Mouse (Mus musculus): ENCODE measurements around the gene Dync2h1.
"Not testable (repeated sequence)": the region's sequence is repeated elsewhere in the genome, so short reads cannot be mapped to it uniquely, and the experiment has no call there.

Gene Dync2h1

DNA sequence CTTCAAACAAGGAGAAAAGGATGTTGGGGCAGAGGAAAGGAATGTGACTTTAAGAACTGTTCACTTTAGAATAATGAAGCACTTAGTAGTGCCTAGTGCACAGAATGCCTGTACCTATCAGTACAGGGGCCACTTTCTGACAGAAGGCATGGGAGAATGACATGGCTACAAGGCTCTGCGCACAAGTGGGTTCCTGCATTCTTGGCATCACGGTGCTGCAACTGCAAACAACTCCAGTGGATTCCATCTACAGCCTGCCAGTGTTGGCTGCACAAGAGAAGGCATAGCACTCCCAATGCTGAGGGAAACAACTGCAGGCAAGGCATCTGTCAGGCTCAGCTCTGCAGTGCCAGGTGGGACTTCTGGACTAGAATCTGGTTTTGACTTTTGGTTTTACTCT is 151.7 kb downstream of the Dync2h1 start:
- in situ Hi-C loops (cut with MboI, MseI): no loop called here

DNA sequence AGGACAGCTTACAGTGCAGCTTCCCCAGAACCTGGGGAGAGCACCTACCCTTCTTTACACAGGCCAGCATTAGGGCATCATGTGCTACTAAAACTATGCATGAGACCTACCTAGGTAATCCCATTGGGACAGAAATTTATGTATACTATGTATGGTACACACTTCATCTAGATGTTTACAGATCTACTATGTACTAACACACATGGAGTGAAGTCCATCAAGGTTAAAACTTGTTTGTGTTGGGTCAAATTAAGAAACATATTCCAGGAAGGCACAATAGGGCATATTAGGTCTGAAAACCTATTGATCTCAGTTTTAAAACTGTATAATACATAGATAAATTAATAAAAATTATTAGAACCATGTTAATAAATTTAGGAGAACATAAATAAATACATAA is 168.6 kb downstream of the Dync2h1 start:
- in situ Hi-C loops (cut with MboI, MseI): no loop called here

DNA sequence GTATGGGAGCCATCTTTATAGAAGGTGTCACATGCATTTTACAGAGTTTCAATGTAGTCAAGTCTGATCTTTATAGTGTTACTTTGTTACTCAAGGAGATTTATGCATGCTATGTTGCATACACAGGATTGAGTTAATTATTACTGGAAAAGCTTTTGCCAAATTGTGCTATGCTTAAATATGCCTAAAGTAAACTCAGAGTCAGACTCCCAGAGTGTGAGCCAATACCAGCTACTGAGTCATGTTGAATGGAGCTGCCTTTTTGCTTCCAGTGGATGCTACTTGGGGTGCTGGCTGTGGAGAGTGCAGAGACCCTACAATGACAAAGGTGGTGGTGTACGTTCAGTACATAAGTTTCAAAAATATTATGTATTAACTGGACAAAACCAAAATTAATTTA is 169.5 kb downstream of the Dync2h1 start:
- in situ Hi-C loops (cut with MboI, MseI): no loop called here

DNA sequence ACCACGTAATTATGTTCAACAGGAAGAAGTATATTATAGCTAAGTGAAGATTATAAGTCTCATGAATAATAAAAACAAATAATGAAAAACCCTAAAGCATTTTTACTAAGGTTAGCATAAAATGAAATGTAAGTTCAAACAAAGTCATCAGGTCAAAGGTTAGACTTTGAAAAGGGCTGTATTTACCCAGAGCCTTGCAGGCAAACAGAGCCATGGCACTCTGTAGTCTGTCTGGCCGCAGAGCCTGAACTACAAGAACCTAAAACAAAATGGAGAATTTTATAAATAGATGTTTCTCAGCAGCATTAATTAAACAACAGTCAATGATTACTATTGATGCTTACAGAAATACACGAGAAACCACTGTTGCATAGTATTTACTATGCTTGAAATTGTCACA is 174.5 kb downstream of the Dync2h1 start:
- in situ Hi-C loops (cut with MboI, MseI): no loop called here

DNA sequence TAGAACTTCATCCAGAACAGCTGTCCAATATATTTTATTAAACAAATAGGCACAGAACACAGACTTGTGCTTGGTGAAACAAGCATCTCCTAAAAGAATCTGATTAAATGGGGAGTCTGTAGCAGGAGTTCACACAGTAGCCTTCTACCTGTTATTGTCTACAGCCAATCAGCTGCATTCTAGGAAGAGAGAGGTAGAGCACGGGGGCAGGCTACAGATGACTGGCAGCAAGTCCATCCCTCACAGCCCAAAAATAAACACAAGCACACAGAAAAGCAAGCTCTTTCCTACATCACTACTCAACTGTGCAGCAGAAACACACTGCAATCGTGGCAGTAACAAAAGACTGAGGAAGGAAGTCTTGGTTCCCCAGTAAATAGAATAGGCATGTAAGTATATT is 189.4 kb downstream of the Dync2h1 start:
- in situ Hi-C loops (cut with MboI, MseI): loop anchor here (5.0 kb wide), 1 partner anchor 382 kb away; no protein-coding TSS in a partner anchor

DNA sequence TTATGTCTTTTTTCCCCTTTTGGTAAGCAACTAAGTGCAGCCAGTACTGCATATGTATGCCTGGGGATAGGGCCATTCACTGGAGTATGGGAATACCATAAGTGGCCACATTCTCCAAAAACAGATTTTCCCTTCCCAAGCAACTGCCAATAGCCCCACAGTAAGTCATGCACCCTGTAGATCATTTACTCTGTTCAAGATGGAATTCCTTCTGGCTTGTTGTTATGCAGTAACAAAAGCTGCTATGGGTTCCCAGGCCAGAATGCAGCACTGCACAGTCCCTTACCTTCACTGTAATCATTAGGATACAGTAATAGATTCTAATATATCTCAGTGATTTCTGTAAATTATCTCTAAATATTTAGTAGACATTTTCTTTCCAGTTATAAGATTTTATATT is 190.0 kb downstream of the Dync2h1 start:
- in situ Hi-C loops (cut with MboI, MseI): loop anchor here (5.0 kb wide), 1 partner anchor 383 kb away; no protein-coding TSS in a partner anchor

DNA sequence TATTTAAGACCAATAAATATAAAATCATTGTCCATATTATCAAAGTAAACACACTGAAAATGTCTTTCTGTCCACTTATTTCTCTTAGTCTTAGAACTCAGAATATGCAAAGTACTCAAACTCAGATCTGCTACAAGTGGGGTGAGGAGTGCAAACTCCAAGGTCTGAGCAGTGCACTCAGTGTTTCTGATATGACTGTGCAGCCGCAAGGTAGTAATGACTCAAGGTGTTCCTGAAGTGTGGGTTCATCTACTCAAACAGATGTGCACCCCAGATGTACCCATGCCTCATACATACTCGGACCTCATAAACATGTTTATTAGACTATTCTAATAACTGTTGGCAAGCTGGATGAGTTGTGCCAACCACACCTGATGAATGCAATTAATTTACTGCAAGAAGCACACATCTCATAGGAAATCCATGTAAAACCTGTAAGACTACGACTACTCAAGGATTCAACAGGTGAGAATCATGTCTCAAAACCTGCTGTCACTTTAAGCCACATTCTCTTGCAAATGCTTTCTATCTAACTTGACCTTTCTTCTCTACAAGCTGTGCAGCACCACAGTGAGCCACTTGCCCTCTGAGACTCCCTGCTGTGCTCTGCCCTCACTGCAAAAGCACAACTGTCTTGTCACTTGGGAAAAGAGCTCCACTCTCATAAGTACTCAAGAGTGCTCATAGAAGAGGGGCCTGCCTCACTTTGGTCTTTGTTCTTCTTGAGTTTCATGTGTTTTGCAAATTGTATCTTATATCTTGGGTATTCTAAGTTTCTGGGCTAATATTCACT is 195.2 kb downstream of the Dync2h1 start:
- in situ Hi-C loops (cut with MboI, MseI): no loop called here

DNA sequence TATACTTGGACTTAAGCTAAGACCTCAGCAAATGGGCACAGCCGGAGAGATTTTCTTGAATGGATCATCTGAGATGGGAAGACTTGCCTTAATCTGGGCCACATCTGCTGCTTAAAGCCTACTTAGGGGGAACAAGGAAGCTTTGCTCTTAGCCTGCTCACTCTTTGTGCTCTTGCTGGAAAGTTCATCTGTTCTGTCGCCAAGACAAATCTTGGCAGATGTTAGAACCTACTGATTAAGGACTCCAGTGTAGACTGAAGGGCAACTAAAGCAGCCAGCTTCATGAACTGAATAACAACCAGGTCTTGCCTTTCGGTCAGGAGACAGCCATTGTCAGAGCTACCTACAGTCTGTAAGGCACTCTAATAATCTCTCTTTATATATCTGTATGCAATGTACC is 198.1 kb downstream of the Dync2h1 start:
- in situ Hi-C loops (cut with MboI, MseI): no loop called here

DNA sequence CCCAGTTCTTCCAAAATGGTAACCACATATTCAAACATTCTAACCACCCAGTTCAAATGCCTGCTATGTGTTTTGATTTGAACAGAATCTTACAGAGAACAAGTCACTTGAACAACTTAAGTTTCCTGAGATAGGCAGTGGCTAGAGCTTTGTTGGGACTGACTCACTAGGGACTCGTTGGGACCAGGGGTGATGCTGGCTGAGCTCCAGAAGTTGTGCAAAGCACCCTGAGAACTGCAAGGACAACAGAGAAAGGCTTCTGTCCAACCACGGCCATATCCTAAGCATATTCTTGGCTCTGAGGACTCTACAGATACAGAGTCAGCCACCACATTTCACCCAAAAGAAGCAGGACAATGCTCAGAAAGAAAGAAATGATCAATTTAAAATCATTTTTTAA is 215.1 kb downstream of the Dync2h1 start:
- in situ Hi-C loops (cut with MboI, MseI): no loop called here

DNA sequence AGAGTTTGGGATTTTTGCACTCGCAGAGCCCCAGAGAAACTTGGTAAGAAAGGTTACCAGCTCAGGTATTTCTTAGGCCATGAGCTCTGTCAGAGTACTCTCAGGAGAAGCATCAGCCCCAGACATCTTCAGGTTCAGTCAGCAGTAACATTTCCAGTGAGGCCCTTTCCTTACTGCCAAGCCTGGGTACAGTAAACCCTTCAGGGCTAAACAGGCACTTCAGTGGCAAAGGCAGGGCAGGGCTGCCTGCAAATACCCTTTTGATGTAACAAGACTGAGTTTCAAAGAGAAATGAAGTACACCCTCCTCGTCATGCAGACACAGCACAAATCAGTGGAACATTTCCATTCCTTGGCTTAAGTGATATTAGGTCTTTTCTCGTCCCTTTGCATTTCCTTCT is 219.2 kb downstream of the Dync2h1 start:
- in situ Hi-C loops (cut with MboI, MseI): no loop called here

DNA sequence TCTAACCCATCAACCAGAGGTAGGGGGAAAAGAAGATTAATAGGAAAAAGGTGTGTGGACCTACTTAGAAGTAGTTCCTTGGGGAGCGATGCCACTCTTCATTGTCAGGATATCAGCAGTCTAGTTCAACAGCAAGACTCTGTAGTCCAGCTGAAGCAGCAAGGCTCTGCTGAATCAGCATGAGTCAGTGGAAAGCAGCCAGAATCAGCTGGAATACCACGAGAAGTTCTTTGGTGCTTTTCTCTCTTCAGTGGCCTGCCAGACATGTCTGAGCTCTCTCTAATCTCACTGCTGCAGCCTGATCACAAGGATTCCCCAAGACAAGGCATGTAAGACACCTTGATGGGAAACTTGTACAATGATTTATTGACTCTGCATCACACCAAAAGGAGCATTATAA is 225.9 kb downstream of the Dync2h1 start:
- in situ Hi-C loops (cut with MboI, MseI): no loop called here

DNA sequence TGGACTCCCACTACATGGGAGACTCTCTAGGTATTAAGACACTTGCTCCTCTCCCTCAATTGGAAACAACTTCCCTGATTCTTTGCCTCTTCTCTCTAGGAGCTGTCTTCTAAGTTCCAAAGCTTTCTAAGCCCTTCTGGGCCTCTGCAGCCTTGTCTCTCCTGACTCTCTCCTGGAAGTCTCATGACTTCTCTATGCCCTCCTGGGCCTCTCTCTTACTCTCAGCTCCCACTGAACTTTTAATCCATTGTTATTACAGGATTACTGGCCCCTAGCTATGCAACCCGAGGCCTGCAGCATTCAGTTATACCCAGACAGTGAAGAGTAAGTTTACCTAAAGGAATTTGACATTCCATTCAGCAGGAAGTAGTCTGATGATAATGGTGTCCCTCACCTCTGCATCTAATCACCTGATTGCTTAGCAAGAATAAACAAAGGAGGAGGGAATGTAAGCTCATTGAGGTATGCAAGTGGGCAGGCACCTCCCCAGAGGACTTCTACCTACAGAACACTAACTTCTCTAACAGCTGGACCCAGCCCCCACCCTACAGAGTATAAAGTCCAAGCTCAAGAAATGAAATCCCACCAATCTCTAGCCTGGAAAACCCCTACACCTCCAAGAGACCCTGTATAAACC is 256.7 kb downstream of the Dync2h1 start:
- in situ Hi-C loops (cut with MboI, MseI): no loop called here

DNA sequence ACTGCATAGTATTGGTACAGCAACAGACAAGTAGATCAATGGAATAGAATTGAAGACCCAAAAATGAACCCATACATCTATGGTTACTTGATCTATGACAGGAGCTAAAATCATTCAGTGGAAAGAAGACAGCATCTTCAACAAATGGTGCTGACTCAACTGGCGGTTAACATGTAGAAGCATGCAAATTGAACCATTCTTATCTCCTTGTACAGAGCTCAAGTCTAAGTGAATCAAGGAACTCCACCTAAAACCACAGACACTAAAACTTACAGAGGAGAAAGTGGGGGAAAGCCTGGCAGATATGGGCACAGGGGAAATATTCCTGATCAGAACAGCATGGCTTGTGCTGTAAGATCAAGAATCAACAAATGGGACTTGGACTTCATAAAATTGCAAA is 270.8 kb downstream of the Dync2h1 start:
- in situ Hi-C loops (cut with MboI, MseI): no loop called here

DNA sequence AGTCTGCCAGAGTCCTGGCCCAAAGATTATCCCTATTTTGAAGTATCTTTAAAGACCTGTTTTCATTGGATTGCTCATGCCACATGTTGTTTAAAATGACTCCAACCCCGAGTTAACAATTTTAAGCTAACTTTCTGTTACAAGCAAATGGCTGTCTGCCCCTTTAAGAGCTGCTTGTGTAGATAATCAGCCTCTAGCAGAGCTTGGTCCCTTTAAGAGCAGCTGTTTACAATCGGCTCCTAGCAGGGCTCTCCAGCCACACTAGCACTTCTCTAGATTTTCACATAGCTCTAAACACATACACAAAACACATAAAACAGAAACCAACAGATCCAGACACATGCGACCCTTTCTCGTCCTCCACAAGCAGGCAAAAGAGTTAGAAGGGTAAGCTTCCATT is 273.7 kb downstream of the Dync2h1 start:
- in situ Hi-C loops (cut with MboI, MseI): not testable (repeated sequence)

DNA sequence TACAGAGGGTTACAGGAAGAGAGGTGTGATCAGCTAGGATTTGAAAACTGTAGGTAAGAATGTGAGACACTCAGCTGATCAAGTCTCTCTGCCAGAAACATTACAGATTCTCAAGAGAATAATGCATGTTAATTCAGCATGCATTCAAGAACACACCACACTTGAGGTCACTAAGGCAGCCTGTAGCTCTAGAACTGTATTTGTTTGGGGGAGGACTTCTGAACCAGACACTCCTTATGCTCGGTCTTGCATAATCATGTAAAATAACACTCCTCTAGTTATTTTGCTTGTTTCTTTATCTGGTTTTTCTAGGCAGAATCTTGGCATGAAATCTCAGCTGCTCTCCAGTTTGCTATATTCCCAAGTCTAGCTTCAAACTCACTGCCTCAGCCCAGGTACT is 282.6 kb downstream of the Dync2h1 start:
- in situ Hi-C loops (cut with MboI, MseI): no loop called here

DNA sequence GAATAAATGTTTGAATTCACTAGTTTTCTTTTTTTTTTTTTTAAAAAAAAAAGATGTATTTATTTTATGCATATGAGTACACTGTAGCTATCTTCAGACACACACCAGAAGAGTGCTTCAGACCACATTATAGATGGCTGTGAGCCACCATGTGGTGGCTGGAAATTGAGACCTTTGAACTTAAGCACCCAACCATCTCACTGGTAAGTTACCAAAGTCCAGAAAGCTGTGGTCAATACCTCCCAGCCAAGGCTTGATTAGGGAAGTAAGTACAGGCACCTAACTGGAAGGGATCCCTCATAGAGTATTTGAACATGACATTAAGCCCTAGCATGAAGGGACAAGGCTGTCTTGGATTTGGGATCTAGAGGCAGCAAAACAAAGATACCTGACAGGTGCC is 292.9 kb downstream of the Dync2h1 start:
- in situ Hi-C loops (cut with MboI, MseI): no loop called here

DNA sequence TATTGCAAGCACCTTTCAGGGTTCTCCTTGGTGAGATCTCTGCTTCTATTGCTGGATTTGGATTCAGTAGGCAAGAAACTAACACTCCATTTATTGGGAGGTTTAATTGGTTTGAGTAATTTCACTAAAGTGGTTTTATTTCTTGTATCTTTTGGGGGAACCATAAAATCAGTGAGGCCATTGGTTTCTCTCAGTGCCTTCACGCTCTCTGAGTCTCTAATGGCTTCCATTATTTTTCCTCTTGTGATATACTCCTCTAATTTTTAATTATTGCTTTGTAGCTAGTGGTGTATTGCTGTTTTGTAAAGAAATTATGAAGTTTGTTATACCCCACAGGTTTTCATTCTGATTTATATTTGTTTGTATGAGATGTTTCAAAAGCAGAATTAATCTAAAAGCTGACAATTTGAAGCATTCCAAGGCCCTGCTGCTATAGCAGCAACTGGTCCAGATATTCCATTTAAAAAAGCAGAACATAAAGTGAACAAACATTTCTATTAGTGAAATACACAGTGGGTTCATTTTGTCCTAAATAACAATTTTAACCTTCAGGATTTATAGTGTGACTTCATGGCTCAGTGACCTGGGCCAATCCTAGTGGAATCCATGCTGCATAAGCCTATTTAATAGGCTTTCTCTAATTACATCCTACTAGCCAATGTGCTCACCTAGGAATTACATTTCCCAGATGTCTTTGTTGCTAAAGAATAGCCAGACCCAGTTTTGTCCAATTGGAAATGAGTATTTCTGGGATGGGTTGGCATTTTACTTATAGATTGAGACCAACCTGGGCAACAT is 302.9 kb downstream of the Dync2h1 start:
- in situ Hi-C loops (cut with MboI, MseI): loop anchor here (5.0 kb wide), 1 partner anchor 36 kb away; no protein-coding TSS in a partner anchor

All from regulatory T cell (primary cell).